Mouse (Mus musculus) layer of hippocampus, adult 9-10 months (tissue): ENCODE results near the gene Gjb5.

Source experiments
- DNase-seq: peaks from one replicate; pipeline ENCODE4 v3.0.0; 2022; ENCODE audit warnings: low spot score

Gene Gjb5

GRCm38 (mm10) chr4:127349560-127350300 is 8.3 kb downstream of the Gjb5 start:
- no peak for DNase-seq

- no peak for DNase-seq
Measured at GRCm38 (mm10) chr4:127345000-127345399, 13.0 kb downstream of the Gjb5 start.

- DNase-seq = no peak
Measured at GRCm38 (mm10) chr4:127341372-127341771, 16.6 kb downstream of the Gjb5 start.

- DNase-seq = no peak
Measured at GRCm38 (mm10) chr4:127337668-127338067, 20.3 kb downstream of the Gjb5 start.

GRCm38 (mm10) chr4:127334870-127335504 is 23.0 kb downstream of the Gjb5 start:
- no peak for DNase-seq

- no peak for DNase-seq
Measured at GRCm38 (mm10) chr4:127331171-127331570, 26.8 kb downstream of the Gjb5 start.

GRCm38 (mm10) chr4:127330181-127331100 is 27.5 kb downstream of the Gjb5 start, which contains the start of gene Gjb3:
Gene Gjb3, minus strand, starts transcription at chr4:127330844.
- no peak for DNase-seq

- no peak for DNase-seq
Measured at GRCm38 (mm10) chr4:127329751-127330150, 28.2 kb downstream of the Gjb5 start.

GRCm38 (mm10) chr4:127329046-127329445 is 28.9 kb downstream of the Gjb5 start:
- no peak for DNase-seq

- DNase-seq = no peak
Measured at GRCm38 (mm10) chr4:127328378-127328777, 29.6 kb downstream of the Gjb5 start.

GRCm38 (mm10) chr4:127327749-127328148 is 30.2 kb downstream of the Gjb5 start:
- no peak for DNase-seq

GRCm38 (mm10) chr4:127327258-127327657 is 30.7 kb downstream of the Gjb5 start:
- DNase-seq = no peak

GRCm38 (mm10) chr4:127325276-127325675 is 32.7 kb downstream of the Gjb5 start:
- DNase-seq = no peak

GRCm38 (mm10) chr4:127324759-127325158 is 33.2 kb downstream of the Gjb5 start:
- peak; percentile 33 for DNase-seq

GRCm38 (mm10) chr4:127324296-127324695 is 33.7 kb downstream of the Gjb5 start:
- DNase-seq = no peak

- DNase-seq = no peak
Measured at GRCm38 (mm10) chr4:127323651-127324050, 34.3 kb downstream of the Gjb5 start.

- peak; percentile 71 for DNase-seq
Measured at GRCm38 (mm10) chr4:127319613-127320012, 38.4 kb downstream of the Gjb5 start.

GRCm38 (mm10) chr4:127317143-127317542 is 40.8 kb downstream of the Gjb5 start:
- no peak for DNase-seq

GRCm38 (mm10) chr4:127315753-127316152 is 42.2 kb downstream of the Gjb5 start:
- DNase-seq = no peak

GRCm38 (mm10) chr4:127314585-127314984 is 43.4 kb downstream of the Gjb5 start:
- no peak for DNase-seq

GRCm38 (mm10) chr4:127313861-127314260 is 44.1 kb downstream of the Gjb5 start, which contains the start of gene Gja4:
Gene Gja4, minus strand, starts transcription at chr4:127314039.
- no peak for DNase-seq

GRCm38 (mm10) chr4:127312349-127312748 is 45.6 kb downstream of the Gjb5 start:
- no peak for DNase-seq
